Mouse (Mus musculus) midbrain, embryonic 11.5 days (tissue): Measurements from ENCODE around the gene Efna5. TPM values are rescaled to one million over a fixed set of nuclear protein-coding genes. Genes with fewer than 3 reads are reported as not detected.

Source experiments
- ATAC-seq: fragments of 200-750 bp; cut with Nextera tagmentation; 2 replicates; pipeline ENCODE4 v1.8.0; 2017; ENCODE audit warnings: moderate TSS enrichment, moderate library complexity; ENCODE audit not compliant: low FRiP score
- DNase-seq: peaks from one replicate; pipeline ENCODE4 v3.0.0; 2015; ENCODE audit warnings: low spot score; ENCODE audit errors: missing footprints
- H3K27ac ChIP-seq: fragments of 300-500 bp; sonication (generic); 2 replicates; pipeline ENCODE4 v1.5.1; 2014; ENCODE audit warnings: low read depth, low read length
- H3K27me3 ChIP-seq: fragments of 300-500 bp; sonication (generic); 2 replicates; pipeline ENCODE4 v1.6.1; 2014; ENCODE audit warnings: mild to moderate bottlenecking, low read length, moderate library complexity, mixed read lengths; ENCODE audit not compliant: control insufficient read depth, insufficient read depth
- H3K36me3 ChIP-seq: fragments of 300-500 bp; sonication (generic); 2 replicates; pipeline ENCODE4 v1.6.1; 2014; ENCODE audit warnings: mild to moderate bottlenecking, low read length, moderate library complexity, mixed read lengths; ENCODE audit not compliant: control insufficient read depth, insufficient read depth
- H3K4me1 ChIP-seq: fragments of 300-500 bp; sonication (generic); 2 replicates; pipeline ENCODE4 v1.6.1; 2014; ENCODE audit warnings: low read length; ENCODE audit not compliant: control insufficient read depth, insufficient read depth
- H3K4me2 ChIP-seq: fragments of 300-500 bp; sonication (generic); 2 replicates; pipeline ENCODE4 v1.6.1; 2014; ENCODE audit warnings: mild to moderate bottlenecking, moderate library complexity
- H3K4me3 ChIP-seq: fragments of 300-500 bp; sonication (generic); 2 replicates; pipeline ENCODE4 v1.5.1; 2014; ENCODE audit warnings: low read depth, low read length
- H3K9ac ChIP-seq: fragments of 300-500 bp; sonication (generic); 2 replicates; pipeline ENCODE4 v1.6.1; 2014; ENCODE audit warnings: low read length
- H3K9me3 ChIP-seq: fragments of 300-500 bp; sonication (generic); 2 replicates; pipeline ENCODE4 v1.6.1; 2016; ENCODE audit warnings: low read length; ENCODE audit not compliant: control insufficient read depth
- WGBS: fragments of 180-500 bp; shearing (Covaris S2); extraction: QIAGEN DNeasy Blood & Tissue Kit; methylation state at CpG from one replicate; pipeline ENCODE4 v1.1.7; 2014; 5-methylcytosine and 5-hydroxymethylcytosine counted together
- polyA plus RNA-seq: library from polyadenylated mRNA; unstranded; fragments of >200 nt; fragmentation: Nextera tagmentation; extraction: Ambion mirVana; gene quantifications from 2 replicates; pipeline ENCODE4 v1.2.1, GENCODE M21; 2014

The Efna5 gene
- polyA plus RNA-seq, 1 experiment from 2014 or later, result 72.5 TPM

DNA sequence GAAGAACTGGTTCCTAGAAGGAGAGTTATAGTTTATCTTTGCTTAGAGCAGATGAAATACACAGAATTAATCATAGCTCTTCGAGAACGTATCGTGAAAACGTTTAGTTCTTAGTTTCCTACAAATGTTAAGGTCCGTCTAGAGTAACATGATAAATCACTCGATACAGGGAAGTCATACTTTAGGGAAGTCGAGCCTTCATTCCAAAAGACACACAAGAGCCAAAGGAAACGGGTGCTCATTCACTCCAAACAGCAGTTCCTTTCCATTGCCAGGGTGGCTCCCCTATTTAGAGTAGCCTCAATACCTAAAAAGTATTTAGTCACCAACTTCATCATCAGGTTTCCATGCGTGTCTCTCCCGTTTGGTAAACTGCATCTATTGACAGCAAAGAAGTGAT, 64.2 kb downstream of the Efna5 start:
- ATAC-seq (no peak), DNase-seq (no peak)
- no peak overlapping the region for H3K9ac ChIP-seq
- H3K36me3 ChIP-seq, result no peaks in the 10 kb centered on the region
- H3K9me3 ChIP-seq, result no peaks in the 10 kb centered on the region
- H3K4me1 ChIP-seq, result peaks cover 24% of the 10 kb centered on the region
- no peak overlapping the region for H3K4me2 ChIP-seq
- no peaks in the 10 kb centered on the region for H3K27me3 ChIP-seq
- 88% methylated on average over 10 of the region's 10 CpGs for WGBS
- H3K4me3 ChIP-seq, result no peak overlapping the region
- no peak overlapping the region for H3K27ac ChIP-seq

DNA sequence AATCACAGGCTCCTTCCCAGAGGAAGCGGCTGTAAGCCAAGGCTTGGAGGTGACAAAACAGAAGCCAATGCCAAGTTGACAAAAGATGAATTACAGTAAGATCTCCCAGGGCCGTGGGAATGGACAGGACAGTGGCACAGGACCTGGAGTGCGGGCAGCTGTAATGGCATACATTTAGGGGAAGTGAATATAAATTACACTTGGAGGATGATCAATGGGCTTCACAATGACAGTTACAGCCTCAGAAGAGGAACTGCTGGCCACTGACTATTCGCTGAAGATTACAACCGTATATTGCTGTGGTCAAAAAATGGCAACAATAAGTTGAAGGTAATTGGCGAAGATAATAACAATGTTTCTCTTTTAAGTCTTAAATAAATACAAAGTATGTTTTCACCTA, 67.7 kb downstream of the Efna5 start:
- WGBS, result 93% methylated on average over 6 of the region's 6 CpGs
- peaks cover 10% of the 10 kb centered on the region for H3K4me1 ChIP-seq
- H3K36me3 ChIP-seq, result no peaks in the 10 kb centered on the region
- H3K27me3 ChIP-seq, result no peaks in the 10 kb centered on the region
- H3K9ac ChIP-seq, result no peak overlapping the region
- ATAC-seq (no peak), DNase-seq (no peak)
- H3K4me2 ChIP-seq, result no peak overlapping the region
- no peak overlapping the region for H3K4me3 ChIP-seq
- no peaks in the 10 kb centered on the region for H3K9me3 ChIP-seq
- no peak overlapping the region for H3K27ac ChIP-seq

DNA sequence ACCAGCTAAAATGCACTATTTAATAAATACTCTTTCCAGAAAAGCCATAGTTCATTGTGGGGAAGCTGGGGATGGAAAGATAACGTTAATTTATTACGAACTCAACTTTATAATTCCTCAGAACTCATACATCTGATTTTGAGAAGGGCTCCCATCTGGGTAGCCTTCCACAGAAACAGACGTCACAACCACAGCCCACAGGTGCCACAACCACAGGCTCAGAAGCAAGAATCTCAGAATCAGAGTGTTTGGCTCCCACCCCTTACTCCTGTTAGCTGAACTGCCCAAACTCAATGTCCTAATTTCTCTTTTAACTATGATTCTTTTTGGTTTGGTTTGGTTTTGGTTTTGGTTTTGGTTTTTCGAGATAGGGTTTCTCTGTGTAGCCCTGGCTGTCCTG, 73.2 kb downstream of the Efna5 start:
- DNase-seq (no peak), ATAC-seq (no peak)
- Histone ChIP-seq H3K27me3 (no peaks in the 10 kb centered on the region), H3K9ac (no peak overlapping the region), H3K27ac (no peak overlapping the region), H3K36me3 (no peaks in the 10 kb centered on the region), H3K4me3 (no peak overlapping the region), H3K4me2 (no peak overlapping the region), H3K9me3 (no peaks in the 10 kb centered on the region), H3K4me1 (no peaks in the 10 kb centered on the region)
- WGBS, result 92% methylated on average over 4 of the region's 4 CpGs

GRCm38 (mm10) chr17:62806646-62807045, 74.5 kb downstream of the Efna5 start:
- H3K4me1 ChIP-seq, result no peaks in the 10 kb centered on the region
- H3K9ac ChIP-seq, result no peak overlapping the region
- no peaks in the 10 kb centered on the region for H3K27me3 ChIP-seq
- H3K4me3 ChIP-seq, result no peak overlapping the region
- H3K9me3 ChIP-seq, result no peaks in the 10 kb centered on the region
- DNase-seq (no peak), ATAC-seq (no peak)
- WGBS, result 91% methylated on average over 6 of the region's 6 CpGs
- no peak overlapping the region for H3K27ac ChIP-seq
- no peak overlapping the region for H3K4me2 ChIP-seq
- no peaks in the 10 kb centered on the region for H3K36me3 ChIP-seq

DNA sequence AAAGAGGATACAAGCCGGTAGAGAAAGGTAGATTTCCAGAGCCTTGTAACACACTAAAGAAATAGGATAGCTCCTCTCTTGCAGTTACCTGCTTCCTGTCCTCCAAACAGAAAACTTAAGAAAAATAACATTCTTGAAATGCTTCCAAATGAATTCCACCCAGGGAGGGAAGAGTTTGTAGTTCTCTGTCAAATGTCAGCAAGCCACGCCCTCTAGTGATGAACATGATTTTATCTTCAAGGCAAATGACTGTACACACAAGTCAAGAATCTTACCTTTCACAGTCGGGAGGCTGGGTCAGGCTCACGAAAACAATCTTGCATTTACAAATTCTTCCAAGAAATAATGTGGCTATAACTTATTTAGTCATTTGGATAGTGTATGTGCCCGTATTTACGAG, 78.4 kb downstream of the Efna5 start:
- 87% methylated on average over 6 of the region's 6 CpGs for WGBS
- H3K9ac ChIP-seq, result no peak overlapping the region

GRCm38 (mm10) chr17:62797272-62797671, 83.8 kb downstream of the Efna5 start:
- DNase-seq, result no peak
- 88% methylated on average over 3 of the region's 3 CpGs for WGBS
- peaks cover 7% of the 10 kb centered on the region for H3K27me3 ChIP-seq

More for the DNA sequence above, 78.4 kb downstream of the Efna5 start:
- no peak overlapping the region for H3K4me3 ChIP-seq
- no peak for ATAC-seq
- DNase-seq, result no peak
- no peak overlapping the region for H3K4me2 ChIP-seq
- H3K9me3 ChIP-seq, result no peaks in the 10 kb centered on the region
- no peaks in the 10 kb centered on the region; the same call in 1 of the 2 replicates for H3K27me3 ChIP-seq
- H3K36me3 ChIP-seq, result no peaks in the 10 kb centered on the region
- peaks cover 3% of the 10 kb centered on the region; the same call in 1 of the 2 replicates for H3K4me1 ChIP-seq
- no peak overlapping the region for H3K27ac ChIP-seq

DNA sequence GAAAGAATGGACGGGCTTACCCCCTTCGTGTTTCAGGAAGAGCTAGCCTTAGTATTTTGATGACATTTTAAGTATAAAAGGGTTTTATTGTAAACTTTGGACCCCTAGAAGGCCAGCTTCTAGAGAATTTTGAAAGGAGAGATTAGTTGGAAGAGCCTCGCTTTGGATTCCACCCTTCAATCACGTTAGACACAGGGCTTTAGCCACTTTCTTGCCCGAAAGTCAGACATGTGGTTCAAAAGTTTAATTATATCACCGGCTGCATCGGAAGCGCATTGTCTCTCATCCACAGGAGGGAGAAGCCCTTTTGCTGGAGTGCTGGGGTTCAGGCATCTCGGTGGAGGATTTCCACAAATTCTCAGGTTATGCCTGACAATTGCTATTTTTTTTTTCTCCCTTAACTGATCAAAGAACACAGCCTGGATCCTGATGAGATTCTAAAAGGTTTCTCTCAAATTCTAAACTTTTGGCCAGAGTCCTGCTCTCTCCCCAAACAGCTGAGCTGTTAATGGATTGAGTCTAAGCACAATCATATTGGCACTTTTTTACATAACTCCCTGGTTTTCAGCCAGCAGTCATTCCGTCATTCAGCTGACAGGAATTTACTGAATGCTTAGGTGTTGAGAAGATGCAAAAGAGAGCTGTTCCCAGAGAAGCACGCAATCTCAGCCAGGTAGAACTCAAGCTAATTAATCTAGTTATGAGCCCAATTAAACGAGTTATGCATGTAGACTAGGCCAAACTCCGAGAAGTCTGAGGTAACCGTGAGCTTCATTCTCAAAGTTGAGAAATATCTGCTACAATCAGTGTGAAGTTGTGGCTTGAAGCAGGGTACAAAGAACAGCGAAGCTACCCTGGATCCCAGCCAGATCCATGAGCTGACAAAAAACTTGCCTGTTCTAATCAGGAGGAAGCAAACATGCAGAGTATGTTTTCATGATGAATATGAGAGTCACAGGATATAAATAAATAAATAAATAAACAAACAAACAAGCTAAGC, 91.5 kb downstream of the Efna5 start:
- Histone ChIP-seq H3K9ac (no peak overlapping the region), H3K4me2 (peak overlapping the region; percentile 14; the same call in 1 of the 2 replicates), H3K27me3 (peaks cover 42% of the 10 kb centered on the region), H3K36me3 (no peaks in the 10 kb centered on the region), H3K9me3 (no peaks in the 10 kb centered on the region), H3K4me1 (peaks cover 57% of the 10 kb centered on the region), H3K27ac (no peak overlapping the region), H3K4me3 (no peak overlapping the region)
- DNase-seq, result peak; percentile 91
- ATAC-seq, result no peak
- whole genome bisulfite sequencing, result 17% methylated on average over 15 of the region's 15 CpGs

More at GRCm38 (mm10) chr17:62797272-62797671, 83.8 kb downstream of the Efna5 start:
- Histone ChIP-seq H3K4me1 (peaks cover 8% of the 10 kb centered on the region), H3K9ac (no peak overlapping the region), H3K27ac (no peak overlapping the region), H3K36me3 (no peaks in the 10 kb centered on the region), H3K9me3 (no peaks in the 10 kb centered on the region), H3K4me3 (no peak overlapping the region), H3K4me2 (no peak overlapping the region)
- no peak for ATAC-seq

DNA sequence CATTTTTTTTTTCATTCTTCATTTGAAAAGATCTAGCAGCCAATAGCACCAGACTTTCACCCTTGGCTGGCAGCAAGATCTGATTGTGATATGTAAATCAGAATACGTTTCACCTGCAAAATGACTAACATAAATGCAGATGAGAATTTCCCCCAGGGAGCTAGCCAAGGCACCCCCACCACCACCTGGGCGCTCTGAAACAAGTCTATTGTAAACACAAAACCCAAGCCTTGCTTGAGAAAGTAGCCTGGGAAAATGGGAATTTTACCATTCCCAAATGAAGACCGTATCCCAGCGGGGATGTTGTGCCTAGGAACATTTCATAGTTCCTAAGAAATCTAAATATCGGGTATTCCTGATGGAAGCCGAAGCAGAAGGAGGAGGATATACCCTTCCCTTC, 92.3 kb downstream of the Efna5 start:
- Histone ChIP-seq H3K27me3 (peaks cover 42% of the 10 kb centered on the region), H3K4me3 (no peak overlapping the region), H3K4me1 (peaks cover 62% of the 10 kb centered on the region), H3K27ac (no peak overlapping the region), H3K9me3 (no peaks in the 10 kb centered on the region), H3K4me2 (peak overlapping the region; percentile 14; the same call in 1 of the 2 replicates), H3K9ac (no peak overlapping the region), H3K36me3 (no peaks in the 10 kb centered on the region)
- DNase-seq (peak; percentile 89), ATAC-seq (no peak)
- WGBS, result 11% methylated on average over 6 of the region's 6 CpGs

- Histone ChIP-seq H3K9me3 (no peaks in the 10 kb centered on the region), H3K27me3 (peaks cover 48% of the 10 kb centered on the region), H3K27ac (no peak overlapping the region), H3K36me3 (no peaks in the 10 kb centered on the region), H3K9ac (no peak overlapping the region), H3K4me1 (peaks cover 57% of the 10 kb centered on the region), H3K4me3 (no peak overlapping the region), H3K4me2 (no peak overlapping the region)
- WGBS, result 16% methylated on average over 3 of the region's 3 CpGs
- DNase-seq (peak; percentile 91), ATAC-seq (no peak)
Observed at GRCm38 (mm10) chr17:62787855-62788254, 93.3 kb downstream of the Efna5 start.
